13 mouse cellular contexts compared by ENCODE assay signal in the genomic region with DNA sequence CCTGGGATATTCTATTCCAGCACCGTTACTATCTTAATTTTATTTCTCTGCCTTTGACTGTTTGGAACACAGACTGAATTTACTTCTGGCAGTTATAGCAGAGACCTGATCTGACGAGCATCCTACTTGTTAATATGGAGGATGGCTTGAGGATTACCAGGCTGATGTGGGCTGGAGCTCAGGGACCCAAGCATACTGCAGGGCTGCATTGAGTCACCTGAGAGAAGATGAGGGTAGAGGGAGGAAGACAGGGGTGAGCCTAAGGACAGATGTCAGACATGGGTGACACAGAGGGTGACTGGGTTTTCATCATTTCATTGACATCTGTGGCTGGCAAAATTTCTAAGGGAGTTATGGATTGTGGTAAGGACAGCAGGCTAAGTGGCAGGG. TPM values are rescaled to one million over a fixed set of nuclear protein-coding genes. Genes with fewer than 3 reads are reported as not detected.
A peak's percentile ranks its signal among the peaks of the same experiment; 100 is the strongest.
DNase-seq lines count a peak whose midpoint lies in the region; ATAC-seq and TF ChIP-seq lines count a peak whose summit lies in the region.
"Had no signal": no experiment of that assay in that cellular context is flagged by ENCODE, and none has a peak within 500 bp of the region (broad histone marks: within the 10 kb centered on the region; RNA-seq: fewer than 3 reads in every experiment).

No protein-coding gene starts in this region.

- DNase-seq in left cerebral cortex, adult 2 months (ENCODE audit: extremely low spot score in 1 of 2, low spot score in 2 of 2): no peak
- no peak for DNase-seq in left cerebral cortex, adult 11 months (ENCODE audit: low spot score)
- DNase-seq in forebrain, postnatal 0 days: no peak
- DNase-seq in heart, postnatal 25 days (ENCODE audit: low spot score): no peak
- DNase-seq in right cerebral cortex, postnatal 4 days: no peak
- no peak for DNase-seq in layer of hippocampus, adult 9-11 months
- DNase-seq: gastrocnemius, adult 2 months; kidney, adult 8-10 months had no signal

- no peaks in the 10 kb centered on the region for H3K27me3 ChIP-seq in forebrain, postnatal 0 days (ENCODE audit: insufficient read depth, low read length)
- H3K27me3 ChIP-seq in limb, embryonic 12.5 days: no peaks in the 10 kb centered on the region
- H3K27me3 ChIP-seq in neural tube, embryonic 15.5 days (replicated peaks): no peaks in the 10 kb centered on the region
- H3K27me3 ChIP-seq: embryonic facial prominence, embryonic 15.5 days; heart, embryonic 12.5 days; lung, embryonic 15.5 days had no signal

- WGBS in forebrain, postnatal 0 days: 13% methylated on average over 2 of the region's 2 CpGs
- WGBS in limb, embryonic 12.5 days: 19% methylated on average over 2 of the region's 2 CpGs
- WGBS in neural tube, embryonic 15.5 days: 8% methylated on average over 2 of the region's 2 CpGs

- peaks cover 11% of the 10 kb centered on the region for H3K4me1 ChIP-seq in forebrain, postnatal 0 days (ENCODE audit: insufficient read depth)
- peaks cover 9% of the 10 kb centered on the region for H3K4me1 ChIP-seq in limb, embryonic 12.5 days (replicated peaks)
- H3K4me1 ChIP-seq in neural tube, embryonic 15.5 days: peaks cover 28% of the 10 kb centered on the region
- H3K4me1 ChIP-seq: lung, embryonic 15.5 days had no signal

- H3K9ac ChIP-seq in forebrain, postnatal 0 days: no peak overlapping the region; the same call in 1 of the 2 replicates
- H3K9ac ChIP-seq in limb, embryonic 12.5 days (replicated peaks): no peak overlapping the region
- H3K9ac ChIP-seq in neural tube, embryonic 15.5 days (replicated peaks): no peak overlapping the region
- H3K9ac ChIP-seq: embryonic facial prominence, embryonic 15.5 days; heart, embryonic 12.5 days; lung, embryonic 15.5 days had no signal

- H3K27ac ChIP-seq in left cerebral cortex, adult 2 months: peak overlapping the region; percentile 85
- H3K27ac ChIP-seq in forebrain, postnatal 0 days (ENCODE audit: low read depth, low read length): peak overlapping the region; percentile 71
- H3K27ac ChIP-seq in limb, embryonic 12.5 days: no peak overlapping the region
- H3K27ac ChIP-seq in neural tube, embryonic 15.5 days (replicated peaks): peak overlapping the region; percentile 82
- H3K27ac ChIP-seq: embryonic facial prominence, embryonic 15.5 days; gastrocnemius, adult 2 months; lung, embryonic 15.5 days had no signal

- no peak for ATAC-seq in forebrain, postnatal 0 days
- 0 out of 2 replicates have a peak, but pooled peaks have one; percentile 28 for ATAC-seq in limb, embryonic 12.5 days (ENCODE audit: insufficient number of reproducible peaks, insufficient read depth, low FRiP score, low TSS enrichment, low read depth)
- ATAC-seq in neural tube, embryonic 15.5 days (ENCODE audit: low FRiP score): peak; percentile 56

- no peak for TF ChIP-seq CTCF in left cerebral cortex, adult 2 months (IDR thresholded peaks at IDR 0.05)
- TF ChIP-seq CTCF in forebrain, postnatal 0 days (IDR thresholded peaks at IDR 0.05; ENCODE audit: low read depth): no peak

- no peaks in the 10 kb centered on the region for H3K9me3 ChIP-seq in forebrain, postnatal 0 days (ENCODE audit: low read length)
- H3K9me3 ChIP-seq in limb, embryonic 12.5 days: no peaks in the 10 kb centered on the region
- no peaks in the 10 kb centered on the region for H3K9me3 ChIP-seq in neural tube, embryonic 15.5 days (replicated peaks)
- H3K9me3 ChIP-seq: embryonic facial prominence, embryonic 15.5 days; heart, embryonic 12.5 days; lung, embryonic 15.5 days had no signal

- no peak overlapping the region for H3K4me3 ChIP-seq in left cerebral cortex, adult 2 months
- H3K4me3 ChIP-seq in forebrain, postnatal 0 days (ENCODE audit: low read depth, low read length): no peak overlapping the region; the same call in 1 of the 2 replicates
- no peak overlapping the region for H3K4me3 ChIP-seq in limb, embryonic 12.5 days (replicated peaks)
- peak overlapping the region; percentile 25; the same call in 1 of the 2 replicates for H3K4me3 ChIP-seq in neural tube, embryonic 15.5 days (replicated peaks)
- H3K4me3 ChIP-seq: embryonic facial prominence, embryonic 15.5 days; gastrocnemius, adult 2 months; heart, embryonic 12.5 days; lung, embryonic 15.5 days had no signal

- no peaks in the 10 kb centered on the region for H3K36me3 ChIP-seq in forebrain, postnatal 0 days (ENCODE audit: insufficient read depth)
- peaks cover 4% of the 10 kb centered on the region; the same call in 1 of the 2 replicates for H3K36me3 ChIP-seq in limb, embryonic 12.5 days
- no peaks in the 10 kb centered on the region for H3K36me3 ChIP-seq in neural tube, embryonic 15.5 days
- H3K36me3 ChIP-seq: lung, embryonic 15.5 days had no signal

- H3K4me2 ChIP-seq in forebrain, postnatal 0 days (ENCODE audit: low read depth): peak overlapping the region; percentile 45
- no peak overlapping the region for H3K4me2 ChIP-seq in limb, embryonic 12.5 days
- H3K4me2 ChIP-seq in neural tube, embryonic 15.5 days: peak overlapping the region; percentile 55
- H3K4me2 ChIP-seq: embryonic facial prominence, embryonic 15.5 days; lung, embryonic 15.5 days had no signal

- intact Hi-C loops in left cerebral cortex, adult 2 months (cut with DNase I): no loop called here
- intact Hi-C loops in heart, postnatal 25 days (cut with DNase I): no loop called here

RNA-seq across cellular contexts. Expression of gene Tspyl4, which starts 20.0 kb away (rescaled TPM):
- 100 to 1,000 TPM; 386 to 404 TPM for total RNA-seq in left cerebral cortex, adult 2 months (2021)
- total RNA-seq in forebrain, postnatal 0 days (2014; rRNA removed): 400 and 473 TPM in 2 replicates
- polyA plus RNA-seq in forebrain, postnatal 0 days (2015; fragmentation: Nextera tagmentation; extraction: Ambion mirVana): 287 and 333 TPM in 2 replicates
- polyA plus RNA-seq in limb, embryonic 12.5 days (2016; fragmentation: Nextera tagmentation; extraction: Ambion mirVana): 24.5 and 25.7 TPM in 2 replicates
- 348 and 414 TPM in 2 replicates for polyA plus RNA-seq in neural tube, embryonic 15.5 days (2015; fragmentation: Nextera tagmentation; extraction: Ambion mirVana)
- total RNA-seq in heart, postnatal 25 days (2021): 10 to 100 TPM in 1 of 2 experiments, 1 to 10 TPM in 1; 8.4 to 10.7 TPM

RNA-seq across cellular contexts. Expression of gene Tspyl1, which starts 35.2 kb away (rescaled TPM):
- 100 to 1,000 TPM; 161 to 169 TPM for total RNA-seq in left cerebral cortex, adult 2 months (2021)
- 107 and 108 TPM in 2 replicates for total RNA-seq in forebrain, postnatal 0 days (2014; rRNA removed)
- polyA plus RNA-seq in forebrain, postnatal 0 days (2015; fragmentation: Nextera tagmentation; extraction: Ambion mirVana): 128 and 138 TPM in 2 replicates
- polyA plus RNA-seq in limb, embryonic 12.5 days (2016; fragmentation: Nextera tagmentation; extraction: Ambion mirVana): 84.8 and 91.3 TPM in 2 replicates
- polyA plus RNA-seq in neural tube, embryonic 15.5 days (2015; fragmentation: Nextera tagmentation; extraction: Ambion mirVana): 139 and 158 TPM in 2 replicates
- 10 to 100 TPM; 53.9 to 58.5 TPM for total RNA-seq in heart, postnatal 25 days (2021)

Comparison
In these comparisons a context has a peak if more than half of its experiments do, and no peak if none do; other contexts are left out.
1. RNA of gene Tspyl4, which starts 20.0 kb away (total RNA-seq): 400 to 473 TPM in forebrain, postnatal 0 days and 386 to 404 TPM in left cerebral cortex, adult 2 months; 8.4 to 10.7 TPM in heart, postnatal 25 days; every median in the first group is over 10 times any median in the second.